Mouse (Mus musculus): ENCODE data around the gene Kif26b. TPM values are rescaled to one million over a fixed set of nuclear protein-coding genes. Genes with fewer than 3 reads are reported as not detected.
A peak's percentile ranks its signal among the peaks of the same experiment; 100 is the strongest.

Kif26b gene
- polyA plus RNA-seq, 1 experiment from 2014 or later, result 10.0 TPM

GRCm38 (mm10) chr1:178573406-178574032 is 44.6 kb downstream of the Kif26b start:
- Histone ChIP-seq H3K36me3 (replicated peaks) (0 out of 2 replicates have a peak, but pooled peaks cover 3% of the 10 kb centered on the region), H3K4me2 (no peak overlapping the region), H3K4me3 (no peak overlapping the region), H3K9ac (no peak overlapping the region), H3K27ac (no peak overlapping the region), H3K27me3 (replicated peaks) (no peaks in the 10 kb centered on the region), H3K9me3 (peaks cover 7% of the 10 kb centered on the region; the same call in 1 of the 2 replicates), H3K4me1 (peaks cover 7% of the 10 kb centered on the region)
- WGBS, result 77% methylated on average over 4 of the region's 4 CpGs
- no peak for ATAC-seq (replicated peaks)

DNA sequence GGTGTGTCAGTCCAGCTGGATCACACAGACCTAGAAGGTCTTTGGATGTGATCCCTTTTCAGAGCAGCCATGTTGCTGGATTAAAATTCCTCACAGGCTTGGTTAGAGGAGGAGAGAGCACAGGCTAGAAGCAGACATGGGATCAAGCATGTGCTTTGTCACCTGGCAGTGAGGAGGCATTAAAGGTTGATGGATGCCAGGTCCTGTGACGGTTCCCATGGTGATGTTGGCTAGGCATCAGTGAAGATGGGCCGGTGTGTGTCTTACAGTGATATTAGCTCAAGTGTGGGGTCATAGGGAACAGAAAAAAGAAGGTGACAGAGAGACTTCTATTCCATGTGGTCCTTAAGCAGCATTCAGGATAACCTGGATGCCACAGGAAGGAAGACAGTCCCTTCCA is 46.8 kb downstream of the Kif26b start:
- H3K4me1 ChIP-seq, result peaks cover 7% of the 10 kb centered on the region

DNA sequence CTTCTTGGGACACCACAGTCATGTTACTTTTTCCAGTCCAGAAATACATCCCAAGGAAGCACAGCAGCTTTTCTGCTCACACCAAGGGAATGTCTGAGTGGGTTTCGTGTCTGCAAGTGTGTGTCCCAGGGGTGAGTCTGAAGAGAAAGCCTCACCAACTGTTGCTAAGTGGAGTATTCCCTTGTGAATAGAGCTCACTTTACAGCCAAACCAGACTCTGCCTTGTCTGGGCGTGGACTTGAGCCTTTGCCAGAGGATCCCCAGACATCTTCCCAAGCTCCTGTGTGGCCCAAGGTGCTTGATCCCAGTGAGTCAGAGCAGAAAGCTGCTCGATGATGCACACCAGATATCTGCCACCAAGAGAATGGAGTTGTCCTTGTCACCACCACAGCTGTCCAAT is 48.0 kb downstream of the Kif26b start:
- H3K4me3 ChIP-seq, result no peak overlapping the region
- no peak overlapping the region for H3K4me2 ChIP-seq
- H3K27ac ChIP-seq, result no peak overlapping the region
- no peak overlapping the region for H3K9ac ChIP-seq
- 80% methylated on average over 3 of the region's 3 CpGs for WGBS
- peaks cover 7% of the 10 kb centered on the region; the same call in 1 of the 2 replicates for H3K9me3 ChIP-seq
- ATAC-seq (replicated peaks), result no peak
- 0 out of 2 replicates have a peak, but pooled peaks cover 3% of the 10 kb centered on the region for H3K36me3 ChIP-seq (replicated peaks)
- H3K4me1 ChIP-seq, result peaks cover 3% of the 10 kb centered on the region; the same call in 1 of the 2 replicates
- H3K27me3 ChIP-seq (replicated peaks), result no peaks in the 10 kb centered on the region

More for the DNA sequence above, 46.8 kb downstream of the Kif26b start:
- Histone ChIP-seq H3K4me2 (no peak overlapping the region), H3K27me3 (replicated peaks) (no peaks in the 10 kb centered on the region), H3K36me3 (replicated peaks) (0 out of 2 replicates have a peak, but pooled peaks cover 3% of the 10 kb centered on the region), H3K9me3 (peaks cover 7% of the 10 kb centered on the region; the same call in 1 of the 2 replicates), H3K4me3 (no peak overlapping the region), H3K9ac (no peak overlapping the region), H3K27ac (no peak overlapping the region)
- ATAC-seq (replicated peaks), result no peak
- 94% methylated on average over 2 of the region's 2 CpGs for WGBS

- WGBS, result 56% methylated on average over 5 of the region's 5 CpGs
These were observed 56.6 kb downstream of the Kif26b start for GRCm38 (mm10) chr1:178585366-178586020.

DNA sequence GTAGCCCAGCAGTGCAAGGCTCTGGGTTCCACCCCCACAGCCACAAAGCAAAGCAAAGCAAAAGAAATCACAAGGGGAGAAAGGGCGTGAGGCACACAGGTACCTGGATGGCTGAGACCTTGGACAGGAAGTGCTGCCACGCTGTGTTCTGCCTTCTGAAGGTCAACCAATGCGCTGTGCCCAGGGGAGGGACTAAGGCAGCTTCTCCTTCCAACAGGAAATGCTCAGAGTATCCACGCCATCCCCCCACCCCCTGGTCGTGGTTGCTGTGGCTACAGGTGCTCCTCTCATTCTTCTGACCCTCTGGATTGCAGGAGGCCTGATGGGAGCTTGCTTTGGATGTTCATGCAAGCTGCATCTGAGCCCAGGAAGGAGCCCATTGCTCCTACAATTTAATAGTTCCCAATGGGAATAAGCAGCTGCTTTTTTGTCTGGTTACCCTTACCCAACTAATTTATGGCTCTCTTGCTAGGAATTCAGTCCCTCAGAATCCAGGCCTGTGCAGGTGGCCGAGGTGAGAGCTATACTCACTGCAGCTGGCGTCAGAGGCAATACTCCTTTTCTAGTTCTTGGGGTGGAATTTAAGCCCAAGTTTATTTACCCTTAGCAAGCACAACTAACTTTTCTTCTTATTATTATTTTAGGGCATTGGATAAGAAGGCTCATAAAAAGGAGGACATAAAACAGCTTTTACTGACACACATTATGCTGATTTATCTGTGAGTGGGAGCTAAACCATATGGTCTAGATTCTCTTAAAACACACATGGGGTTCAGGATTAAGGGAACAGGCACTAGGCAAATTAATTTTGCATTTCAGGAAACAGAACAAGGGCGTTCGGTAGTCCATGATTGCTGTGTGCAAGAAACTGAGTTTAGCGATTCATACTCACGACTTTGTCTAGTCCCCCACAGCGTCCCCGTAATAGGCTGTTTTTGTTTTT is 61.6 kb downstream of the Kif26b start:
- ATAC-seq (replicated peaks), result no peak
- Histone ChIP-seq H3K4me3 (no peak overlapping the region), H3K9me3 (no peaks in the 10 kb centered on the region), H3K36me3 (replicated peaks) (no peaks in the 10 kb centered on the region), H3K27ac (no peak overlapping the region), H3K27me3 (replicated peaks) (no peaks in the 10 kb centered on the region), H3K4me1 (no peaks in the 10 kb centered on the region), H3K9ac (no peak overlapping the region), H3K4me2 (no peak overlapping the region)
- 77% methylated on average over 13 of the region's 13 CpGs for WGBS

More at GRCm38 (mm10) chr1:178585366-178586020, 56.6 kb downstream of the Kif26b start:
- no peak overlapping the region for H3K9ac ChIP-seq
- H3K27ac ChIP-seq, result no peak overlapping the region
- no peak for ATAC-seq (replicated peaks)
- H3K4me3 ChIP-seq, result no peak overlapping the region
- no peaks in the 10 kb centered on the region for H3K27me3 ChIP-seq (replicated peaks)
- no peaks in the 10 kb centered on the region for H3K36me3 ChIP-seq (replicated peaks)
- H3K4me2 ChIP-seq, result no peak overlapping the region
- no peaks in the 10 kb centered on the region for H3K4me1 ChIP-seq
- H3K9me3 ChIP-seq, result no peaks in the 10 kb centered on the region

DNA sequence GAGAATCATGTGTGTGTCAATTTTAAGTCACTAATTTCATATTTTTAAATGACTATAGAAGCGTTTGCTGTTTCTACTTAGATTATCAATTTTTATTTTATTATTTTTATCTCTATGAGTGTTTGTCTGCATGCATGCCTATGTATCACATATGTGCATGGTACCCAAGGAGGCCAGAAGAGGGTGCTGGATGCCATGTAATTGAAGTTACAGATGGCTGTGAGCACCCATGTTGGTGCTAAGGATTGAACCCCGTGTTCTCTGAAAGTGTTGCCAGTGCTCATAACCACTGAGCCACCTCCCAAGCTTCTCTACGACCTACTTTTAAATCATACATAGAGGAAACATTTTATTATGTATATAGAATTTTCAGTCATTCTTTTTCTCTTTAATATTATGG is 68.2 kb downstream of the Kif26b start:
- Histone ChIP-seq H3K9ac (no peak overlapping the region), H3K27me3 (replicated peaks) (no peaks in the 10 kb centered on the region), H3K36me3 (replicated peaks) (no peaks in the 10 kb centered on the region), H3K4me2 (no peak overlapping the region), H3K4me1 (no peaks in the 10 kb centered on the region), H3K27ac (no peak overlapping the region), H3K9me3 (no peaks in the 10 kb centered on the region), H3K4me3 (no peak overlapping the region)
- no peak for ATAC-seq (replicated peaks)
- WGBS, result 95% methylated on average over 3 of the region's 3 CpGs

DNA sequence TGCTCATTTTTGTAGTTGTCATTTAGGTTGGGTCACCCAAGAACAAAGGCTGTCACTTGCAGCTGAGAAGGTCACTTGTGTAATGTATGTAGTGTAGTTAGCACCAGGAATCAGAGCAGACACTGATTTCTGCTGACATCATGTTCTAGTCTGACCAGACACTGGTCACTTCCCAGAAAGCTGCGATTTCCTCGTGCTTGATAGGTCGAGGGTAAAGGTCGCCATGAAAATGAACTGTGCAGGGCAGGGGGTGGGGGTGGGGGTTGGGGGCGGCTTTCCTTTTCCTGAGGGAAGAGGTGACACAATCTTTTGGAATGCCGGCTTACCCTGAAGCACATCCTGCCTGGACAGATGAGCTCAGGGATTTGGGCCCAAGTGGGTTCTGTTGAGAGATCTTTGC is 68.8 kb downstream of the Kif26b start:
- H3K4me3 ChIP-seq, result no peak overlapping the region
- H3K4me2 ChIP-seq, result no peak overlapping the region
- WGBS, result 84% methylated on average over 6 of the region's 6 CpGs
- H3K4me1 ChIP-seq, result no peaks in the 10 kb centered on the region
- no peaks in the 10 kb centered on the region for H3K27me3 ChIP-seq (replicated peaks)
- ATAC-seq (replicated peaks), result no peak
- no peak overlapping the region for H3K9ac ChIP-seq
- H3K36me3 ChIP-seq (replicated peaks), result no peaks in the 10 kb centered on the region
- no peaks in the 10 kb centered on the region for H3K9me3 ChIP-seq
- no peak overlapping the region for H3K27ac ChIP-seq

- Histone ChIP-seq H3K27ac (no peak overlapping the region), H3K4me1 (no peaks in the 10 kb centered on the region), H3K9ac (no peak overlapping the region), H3K36me3 (replicated peaks) (no peaks in the 10 kb centered on the region), H3K27me3 (replicated peaks) (no peaks in the 10 kb centered on the region), H3K9me3 (no peaks in the 10 kb centered on the region), H3K4me3 (no peak overlapping the region), H3K4me2 (no peak overlapping the region)
- ATAC-seq (replicated peaks), result no peak
- WGBS, result 89% methylated on average over 15 of the region's 15 CpGs
These were observed 72.1 kb downstream of the Kif26b start for GRCm38 (mm10) chr1:178600851-178601569.

GRCm38 (mm10) chr1:178609151-178609775 is 80.3 kb downstream of the Kif26b start:
- no peak overlapping the region for H3K9ac ChIP-seq
- no peak overlapping the region for H3K4me2 ChIP-seq
- no peak overlapping the region for H3K27ac ChIP-seq
- WGBS, result 37% methylated on average over 8 of the region's 8 CpGs
- no peaks in the 10 kb centered on the region for H3K36me3 ChIP-seq (replicated peaks)
- 0 out of 2 replicates have a peak, but pooled peaks have one; percentile 13 for ATAC-seq (replicated peaks)
- H3K27me3 ChIP-seq (replicated peaks), result no peaks in the 10 kb centered on the region
- peaks cover 18% of the 10 kb centered on the region; the same call in 1 of the 2 replicates for H3K4me1 ChIP-seq
- H3K9me3 ChIP-seq, result no peaks in the 10 kb centered on the region
- no peak overlapping the region for H3K4me3 ChIP-seq

DNA sequence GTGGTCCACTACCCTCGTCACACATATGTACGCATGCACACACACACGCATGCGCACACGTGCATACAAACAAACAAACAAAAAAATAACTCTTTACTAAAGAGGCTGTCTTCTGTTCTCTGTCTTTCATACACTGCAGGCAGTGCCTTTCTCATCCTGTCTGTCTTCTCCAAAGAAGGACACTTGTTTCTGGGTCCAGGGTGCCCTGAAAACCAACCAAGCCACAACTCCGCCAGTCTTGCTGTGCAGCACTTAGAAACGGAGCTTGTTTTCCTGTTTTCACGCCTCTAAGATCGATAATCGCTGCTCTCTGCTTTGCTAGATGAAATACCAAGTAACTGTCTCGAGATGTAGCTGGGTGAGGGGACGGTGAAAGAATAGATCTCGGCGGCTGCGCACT is 82.6 kb downstream of the Kif26b start:
- peaks cover 18% of the 10 kb centered on the region; the same call in 1 of the 2 replicates for H3K4me1 ChIP-seq
- 85% methylated on average over 15 of the region's 15 CpGs for WGBS
- no peak overlapping the region for H3K9ac ChIP-seq

DNA sequence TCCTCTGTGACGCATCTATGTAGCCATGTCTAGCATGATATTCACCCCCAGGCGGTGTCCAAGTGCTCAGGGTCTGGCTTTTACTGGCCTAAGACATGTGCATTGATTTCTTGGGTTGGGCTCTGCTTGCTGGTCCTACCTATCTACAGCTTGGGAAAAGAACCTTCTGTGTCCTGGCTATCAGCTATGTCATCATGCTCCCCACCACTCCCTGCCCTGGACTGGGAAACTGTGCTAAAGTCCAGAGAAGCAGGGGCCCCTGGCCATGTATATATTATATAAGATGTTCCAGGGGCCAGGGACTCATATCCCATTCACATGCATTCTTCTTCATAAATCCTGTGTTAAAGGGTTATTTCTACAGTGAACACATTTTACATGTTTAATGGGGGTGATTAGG is 92.4 kb downstream of the Kif26b start:
- Histone ChIP-seq H3K9ac (no peak overlapping the region), H3K4me2 (no peak overlapping the region), H3K27me3 (replicated peaks) (no peaks in the 10 kb centered on the region), H3K36me3 (replicated peaks) (no peaks in the 10 kb centered on the region), H3K4me3 (no peak overlapping the region), H3K9me3 (no peaks in the 10 kb centered on the region), H3K27ac (no peak overlapping the region), H3K4me1 (no peaks in the 10 kb centered on the region; the same call in 1 of the 2 replicates)
- no peak for ATAC-seq (replicated peaks)
- 96% methylated on average over 2 of the region's 2 CpGs for WGBS

More for the DNA sequence above, 82.6 kb downstream of the Kif26b start:
- Histone ChIP-seq H3K27ac (no peak overlapping the region), H3K9me3 (no peaks in the 10 kb centered on the region), H3K36me3 (replicated peaks) (no peaks in the 10 kb centered on the region), H3K27me3 (replicated peaks) (no peaks in the 10 kb centered on the region), H3K4me2 (no peak overlapping the region), H3K4me3 (no peak overlapping the region)
- no peak for ATAC-seq (replicated peaks)
